Mouse (Mus musculus): ENCODE results near the gene Mmd2.

DNA sequence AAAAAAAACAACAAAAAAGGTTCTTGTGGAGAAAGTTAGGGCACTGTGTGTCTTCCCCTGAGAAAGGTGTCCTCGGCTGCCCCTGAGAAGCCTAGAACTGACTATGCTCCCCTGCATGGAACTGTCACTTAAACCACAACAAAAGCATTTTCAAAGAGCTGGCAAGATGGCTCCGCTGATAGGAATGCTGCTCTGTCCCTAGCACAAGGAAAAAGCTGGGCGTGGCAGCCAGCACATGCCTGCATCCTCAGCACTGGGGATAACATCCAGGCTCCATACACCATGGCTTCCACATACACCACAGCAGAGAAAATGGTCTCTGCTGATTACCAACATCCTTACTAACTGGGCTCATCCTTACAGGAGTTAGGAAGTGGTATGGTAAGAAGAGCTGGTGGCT lies 61.5 kb downstream of the Mmd2 start:
- TF ChIP-seq MAX (IDR thresholded peaks at IDR 0.05; ENCODE audit: low read length), result no peak
- no peak for TF ChIP-seq RCOR1 (IDR thresholded peaks at IDR 0.05; ENCODE audit: low read depth, low read length)
- no peak for TF ChIP-seq MAFK (IDR thresholded peaks at IDR 0.05; ENCODE audit: borderline replicate concordance, low read depth, low read length)
- TF ChIP-seq KAT2A (conservative IDR thresholded peaks at IDR 0.05; ENCODE audit: low read depth, low read length), result no peak
- TF ChIP-seq CTCF (IDR thresholded peaks at IDR 0.05 in 2 of 3, conservative IDR thresholded peaks at IDR 0.05 in 1 of 3; ENCODE audit: control insufficient read depth in 1 of 3, insufficient read depth in 1 of 3, low read depth in 2 of 3, low read length in 3 of 3, poor library complexity in 1 of 3, severe bottlenecking in 1 of 3), result no peak
- TF ChIP-seq MAZ (IDR thresholded peaks at IDR 0.05; ENCODE audit: low read depth, low read length), result no peak
- TF ChIP-seq BHLHE40 (IDR thresholded peaks at IDR 0.05; ENCODE audit: borderline replicate concordance, low read depth, low read length), result no peak
- TF ChIP-seq ETS1 (IDR thresholded peaks at IDR 0.05; ENCODE audit: low read depth, low read length), result no peak
- no peak for TF ChIP-seq POLR2A (IDR thresholded peaks at IDR 0.05; ENCODE audit: control insufficient read depth in 1 of 2, insufficient read depth in 1 of 2, low read depth in 1 of 2, low read length in 2 of 2, poor library complexity in 1 of 2)
- TF ChIP-seq NELFE (IDR thresholded peaks at IDR 0.05; ENCODE audit: low read depth, low read length), result no peak
- no peak for TF ChIP-seq JUND (IDR thresholded peaks at IDR 0.05; ENCODE audit: low read depth, low read length)
- TF ChIP-seq MYC (IDR thresholded peaks at IDR 0.05; ENCODE audit: low read depth, low read length), result no peak
- TF ChIP-seq SMC3 (IDR thresholded peaks at IDR 0.05; ENCODE audit: low read depth, low read length), result no peak

Data from MEL (cell line).